Mouse (Mus musculus) forebrain, embryonic 13.5 days (tissue): Measurements from ENCODE around the gene Mep1a. TPM values are rescaled to one million over a fixed set of nuclear protein-coding genes. Genes with fewer than 3 reads are reported as not detected.
"Not testable (repeated sequence)": the region's sequence is repeated elsewhere in the genome, so short reads cannot be mapped to it uniquely, and the experiment has no call there.

Source experiments
- ATAC-seq: fragments of 200-750 bp; cut with Nextera tagmentation; 2 replicates; pipeline ENCODE4 v1.8.0; 2017
- H3K27ac ChIP-seq: fragments of 300-500 bp; sonication (generic); 2 replicates; pipeline ENCODE4 v1.5.1; 2015; ENCODE audit warnings: inconsistent platforms, mild to moderate bottlenecking, moderate library complexity
- H3K27me3 ChIP-seq: fragments of 300-500 bp; sonication (generic); 2 replicates; pipeline ENCODE4 v1.6.1; 2015; ENCODE audit warnings: mild to moderate bottlenecking, inconsistent platforms
- H3K36me3 ChIP-seq: fragments of 300-500 bp; sonication (generic); 2 replicates; pipeline ENCODE4 v1.6.1; 2015; ENCODE audit warnings: mild to moderate bottlenecking, inconsistent platforms; ENCODE audit not compliant: poor library complexity, severe bottlenecking
- H3K4me1 ChIP-seq: fragments of 300-500 bp; sonication (generic); 2 replicates; pipeline ENCODE4 v1.6.1; 2015; ENCODE audit warnings: inconsistent platforms
- H3K4me2 ChIP-seq: fragments of 300-500 bp; sonication (generic); 2 replicates; pipeline ENCODE4 v1.6.1; 2015; ENCODE audit warnings: inconsistent platforms, mild to moderate bottlenecking, moderate library complexity
- H3K4me3 ChIP-seq: fragments of 300-500 bp; sonication (generic); 2 replicates; pipeline ENCODE4 v1.5.1; 2015; ENCODE audit warnings: mild to moderate bottlenecking, inconsistent platforms
- H3K9ac ChIP-seq: fragments of 300-500 bp; sonication (generic); 2 replicates; pipeline ENCODE4 v1.6.1; 2015; ENCODE audit warnings: mild to moderate bottlenecking, inconsistent platforms
- H3K9me3 ChIP-seq: fragments of 300-500 bp; sonication (generic); replicated peaks from 2 replicates; pipeline ENCODE4 v1.6.1; 2016; ENCODE audit warnings: inconsistent platforms
- WGBS: fragments of 180-500 bp; shearing (Covaris S2); methylation state at CpG from one replicate; pipeline ENCODE4 v1.1.7; 2015; 5-methylcytosine and 5-hydroxymethylcytosine counted together
- polyA plus RNA-seq: library from polyadenylated mRNA; unstranded; fragments of >200 nt; fragmentation: Nextera tagmentation; extraction: Ambion mirVana; gene quantifications from 2 replicates; pipeline ENCODE4 v1.2.1, GENCODE M21; 2015

Mep1a gene
- polyA plus RNA-seq = 0.05 TPM in 1 of 2 replicates, not detected in the other

- no peak within 1 kb of the TSS for H3K27ac ChIP-seq
- H3K4me1 ChIP-seq = no peaks in the 10 kb centered on the region
- no peak within 1 kb of the TSS for H3K4me2 ChIP-seq
- H3K4me3 ChIP-seq = no peak within 1 kb of the TSS
- WGBS = 88% methylated on average over 9 of the region's 9 CpGs
- no peaks in the 10 kb centered on the region for H3K27me3 ChIP-seq
- H3K36me3 ChIP-seq = no peaks in the 10 kb centered on the region
- no peaks in the 10 kb centered on the region for H3K9me3 ChIP-seq
- no peak within 1 kb of the TSS for H3K9ac ChIP-seq
- no peak for ATAC-seq
Observed at GRCm38 (mm10) chr17:43502592-43502991, at the start of gene Mep1a. TSS of gene Mep1a (minus strand) at chr17:43502812.

GRCm38 (mm10) chr17:43551122-43551630 lies 48.6 kb upstream of the Mep1a start:
- Histone ChIP-seq H3K9me3 (no peaks in the 10 kb centered on the region), H3K27me3 (no peaks in the 10 kb centered on the region), H3K9ac (no peak overlapping the region), H3K4me1 (no peaks in the 10 kb centered on the region), H3K4me2 (no peak overlapping the region), H3K27ac (no peak overlapping the region), H3K4me3 (no peak overlapping the region), H3K36me3 (no peaks in the 10 kb centered on the region)
- no peak for ATAC-seq
- WGBS = 26% methylated on average over 3 of the region's 3 CpGs

- Histone ChIP-seq H3K27me3 (no peaks in the 10 kb centered on the region), H3K4me3 (no peak overlapping the region), H3K4me1 (no peaks in the 10 kb centered on the region), H3K27ac (no peak overlapping the region), H3K9ac (no peak overlapping the region), H3K9me3 (no peaks in the 10 kb centered on the region), H3K4me2 (no peak overlapping the region), H3K36me3 (no peaks in the 10 kb centered on the region)
- ATAC-seq = no peak
- WGBS = 88% methylated on average over 4 of the region's 4 CpGs
Observed at GRCm38 (mm10) chr17:43544040-43544439, 41.4 kb upstream of the Mep1a start.

GRCm38 (mm10) chr17:43543539-43543938 lies 40.9 kb upstream of the Mep1a start, which contains the start of gene Ankrd66:
TSS of gene Ankrd66 (minus strand) at chr17:43543639.
- no peaks in the 10 kb centered on the region for H3K27me3 ChIP-seq
- H3K4me2 ChIP-seq = no peak within 1 kb of the TSS
- H3K9ac ChIP-seq = no peak within 1 kb of the TSS
- 88% methylated on average over 1 of the region's 1 CpGs for WGBS
- no peaks in the 10 kb centered on the region for H3K9me3 ChIP-seq
- no peak within 1 kb of the TSS for H3K4me3 ChIP-seq
- H3K27ac ChIP-seq = no peak within 1 kb of the TSS
- no peaks in the 10 kb centered on the region for H3K36me3 ChIP-seq
- H3K4me1 ChIP-seq = no peaks in the 10 kb centered on the region
- ATAC-seq = no peak

GRCm38 (mm10) chr17:43538767-43539166 lies 36.2 kb upstream of the Mep1a start:
- no peak overlapping the region for H3K9ac ChIP-seq
- peaks cover 10% of the 10 kb centered on the region; the same call in 1 of the 2 replicates for H3K4me1 ChIP-seq
- no peak overlapping the region for H3K4me3 ChIP-seq
- no peaks in the 10 kb centered on the region for H3K36me3 ChIP-seq
- no peaks in the 10 kb centered on the region for H3K27me3 ChIP-seq
- 89% methylated on average over 3 of the region's 3 CpGs for WGBS
- H3K9me3 ChIP-seq = no peaks in the 10 kb centered on the region
- ATAC-seq = no peak
- no peak overlapping the region for H3K4me2 ChIP-seq
- H3K27ac ChIP-seq = no peak overlapping the region

GRCm38 (mm10) chr17:43536841-43537240 lies 34.2 kb upstream of the Mep1a start:
- ATAC-seq, H3K4me1 ChIP-seq, H3K4me2 ChIP-seq, H3K36me3 ChIP-seq, H3K27me3 ChIP-seq, H3K9me3 ChIP-seq, H3K27ac ChIP-seq, H3K4me3 ChIP-seq, H3K9ac ChIP-seq: not testable (repeated sequence)
- 93% methylated on average over 6 of the region's 6 CpGs for WGBS

GRCm38 (mm10) chr17:43534362-43535222 lies 32.0 kb upstream of the Mep1a start:
- Histone ChIP-seq H3K36me3 (no peaks in the 10 kb centered on the region), H3K4me2 (peak overlapping the region; percentile 47), H3K9ac (peak overlapping the region; percentile 43; the same call in 1 of the 2 replicates), H3K4me1 (peaks cover 10% of the 10 kb centered on the region; the same call in 1 of the 2 replicates), H3K9me3 (no peaks in the 10 kb centered on the region), H3K27me3 (no peaks in the 10 kb centered on the region), H3K27ac (no peak overlapping the region), H3K4me3 (0 out of 2 replicates have a peak overlapping the region, but pooled peaks have one; percentile 21)
- WGBS = 4% methylated on average over 23 of the region's 23 CpGs
- peak; percentile 88 for ATAC-seq

GRCm38 (mm10) chr17:43531192-43531591 lies 28.6 kb upstream of the Mep1a start:
- H3K27ac ChIP-seq = no peak overlapping the region
- H3K9ac ChIP-seq = no peak overlapping the region
- H3K4me2 ChIP-seq = no peak overlapping the region
- no peaks in the 10 kb centered on the region for H3K36me3 ChIP-seq
- H3K4me1 ChIP-seq = peaks cover 10% of the 10 kb centered on the region; the same call in 1 of the 2 replicates
- 91% methylated on average over 4 of the region's 4 CpGs for WGBS
- no peaks in the 10 kb centered on the region for H3K9me3 ChIP-seq
- no peak overlapping the region for H3K4me3 ChIP-seq
- no peaks in the 10 kb centered on the region for H3K27me3 ChIP-seq
- ATAC-seq = no peak

GRCm38 (mm10) chr17:43530507-43530906 lies 27.9 kb upstream of the Mep1a start:
- Histone ChIP-seq H3K9ac (no peak overlapping the region), H3K4me2 (no peak overlapping the region), H3K27me3 (no peaks in the 10 kb centered on the region), H3K4me3 (no peak overlapping the region), H3K4me1 (peaks cover 10% of the 10 kb centered on the region; the same call in 1 of the 2 replicates), H3K9me3 (no peaks in the 10 kb centered on the region), H3K27ac (no peak overlapping the region), H3K36me3 (no peaks in the 10 kb centered on the region)
- ATAC-seq = no peak
- 83% methylated on average over 2 of the region's 2 CpGs for WGBS

GRCm38 (mm10) chr17:43520166-43520565 lies 17.6 kb upstream of the Mep1a start:
- Histone ChIP-seq H3K27ac (no peak overlapping the region), H3K4me1 (no peaks in the 10 kb centered on the region), H3K9me3 (no peaks in the 10 kb centered on the region), H3K4me3 (no peak overlapping the region), H3K27me3 (0 out of 2 replicates have a peak, but pooled peaks cover 2% of the 10 kb centered on the region), H3K4me2 (no peak overlapping the region), H3K9ac (no peak overlapping the region), H3K36me3 (no peaks in the 10 kb centered on the region)
- no peak for ATAC-seq
- WGBS = 79% methylated on average over 3 of the region's 3 CpGs

- Histone ChIP-seq H3K4me1 (no peaks in the 10 kb centered on the region), H3K27ac (no peak overlapping the region), H3K9ac (no peak overlapping the region), H3K4me3 (no peak overlapping the region), H3K27me3 (0 out of 2 replicates have a peak, but pooled peaks cover 2% of the 10 kb centered on the region), H3K9me3 (peaks cover 8% of the 10 kb centered on the region; the same call in 1 of the 2 replicates), H3K36me3 (no peaks in the 10 kb centered on the region), H3K4me2 (no peak overlapping the region)
- WGBS = 31% methylated on average over 18 of the region's 18 CpGs
- ATAC-seq = peak; percentile 91
Observed at GRCm38 (mm10) chr17:43518644-43519409, 16.2 kb upstream of the Mep1a start.

GRCm38 (mm10) chr17:43510782-43511181 lies 8.2 kb upstream of the Mep1a start:
- Histone ChIP-seq H3K9me3 (peaks cover 8% of the 10 kb centered on the region; the same call in 1 of the 2 replicates), H3K27ac (no peak overlapping the region), H3K4me2 (no peak overlapping the region), H3K27me3 (no peaks in the 10 kb centered on the region), H3K36me3 (no peaks in the 10 kb centered on the region), H3K4me3 (no peak overlapping the region), H3K4me1 (0 out of 2 replicates have a peak, but pooled peaks cover 7% of the 10 kb centered on the region), H3K9ac (no peak overlapping the region)
- WGBS = 32% methylated on average over 4 of the region's 4 CpGs
- ATAC-seq = peak; percentile 87
